In the genomic region with DNA sequence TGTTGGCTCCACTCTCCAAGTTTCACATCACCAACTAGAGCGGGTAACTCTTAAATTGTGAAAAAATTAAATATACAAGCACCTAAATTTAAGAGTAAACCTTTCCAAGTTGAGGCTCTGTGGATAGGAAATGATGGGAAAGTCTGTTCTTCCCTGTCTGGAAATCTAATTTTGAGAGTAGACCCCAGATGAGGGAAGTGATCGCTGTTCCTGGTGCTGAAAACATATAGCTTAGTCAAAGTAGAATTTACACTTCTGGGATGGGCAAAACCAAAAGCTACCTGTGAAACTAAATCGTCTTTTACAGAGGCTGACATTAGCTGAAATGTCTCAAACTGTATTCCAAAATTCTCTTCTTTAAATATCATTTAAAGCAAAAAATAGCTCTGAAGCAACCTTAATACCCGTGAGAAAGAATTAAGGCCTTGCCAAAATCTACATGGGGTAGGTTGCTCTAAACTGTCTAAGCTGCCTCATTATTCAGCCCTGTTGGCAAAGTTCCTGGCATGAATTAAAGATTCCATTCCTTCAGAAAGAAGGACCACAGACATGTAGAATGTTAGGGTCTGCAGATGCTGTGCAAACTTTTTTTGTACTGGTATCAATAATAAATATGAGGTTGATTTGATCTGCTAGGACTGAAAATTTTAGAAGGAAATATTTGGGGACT, we compare ENCODE assay signal across 30 mouse cellular contexts.
A peak's percentile ranks its signal among the peaks of the same experiment; 100 is the strongest.
DNase-seq lines count a peak whose midpoint lies in the region; ATAC-seq and TF ChIP-seq lines count a peak whose summit lies in the region.
"Had no signal": no experiment of that assay in that cellular context is flagged by ENCODE, and none has a peak within 500 bp of the region (broad histone marks: within the 10 kb centered on the region; RNA-seq: fewer than 3 reads in every experiment).

No protein-coding gene starts in this region.

- TF ChIP-seq CTCF in midbrain, postnatal 0 days (IDR thresholded peaks at IDR 0.05): no peak

- H3K27me3 ChIP-seq in forebrain, embryonic 14.5 days (replicated peaks; ENCODE audit: control insufficient read depth, insufficient read depth, low read length): no peaks in the 10 kb centered on the region
- H3K27me3 ChIP-seq in forebrain, embryonic 11.5 days (ENCODE audit: control insufficient read depth, insufficient read depth, low read length): no peaks in the 10 kb centered on the region
- H3K27me3 ChIP-seq in hindbrain, embryonic 14.5 days (ENCODE audit: control insufficient read depth, insufficient read depth, low read length): no peaks in the 10 kb centered on the region
- H3K27me3 ChIP-seq in hindbrain, embryonic 13.5 days: no peaks in the 10 kb centered on the region
- H3K27me3 ChIP-seq in midbrain, postnatal 0 days (ENCODE audit: insufficient read depth, low read length): no peaks in the 10 kb centered on the region
- H3K27me3 ChIP-seq in midbrain, embryonic 11.5 days (ENCODE audit: control insufficient read depth, insufficient read depth, low read length): no peaks in the 10 kb centered on the region
- no peaks in the 10 kb centered on the region for H3K27me3 ChIP-seq in embryonic facial prominence, embryonic 14.5 days (replicated peaks; ENCODE audit: control insufficient read depth, insufficient read depth, low read length)
- H3K27me3 ChIP-seq: CH12.LX; embryonic facial prominence, embryonic 12.5 days; heart, embryonic 13.5 days; hindbrain, embryonic 15.5 days; limb, embryonic 15.5 days; lung, embryonic 15.5 days had no signal

- H3K4me2 ChIP-seq in forebrain, embryonic 14.5 days (ENCODE audit: low read length): no peak overlapping the region
- no peak overlapping the region for H3K4me2 ChIP-seq in forebrain, embryonic 11.5 days (ENCODE audit: low read depth, low read length, severe bottlenecking)
- H3K4me2 ChIP-seq in hindbrain, embryonic 14.5 days (replicated peaks): no peak overlapping the region
- H3K4me2 ChIP-seq in hindbrain, embryonic 13.5 days: no peak overlapping the region
- H3K4me2 ChIP-seq in midbrain, postnatal 0 days (ENCODE audit: low read depth, low read length, poor library complexity, severe bottlenecking): no peak overlapping the region
- no peak overlapping the region for H3K4me2 ChIP-seq in midbrain, embryonic 11.5 days
- no peak overlapping the region for H3K4me2 ChIP-seq in embryonic facial prominence, embryonic 14.5 days (ENCODE audit: low read depth, low read length)
- H3K4me2 ChIP-seq: embryonic facial prominence, embryonic 12.5 days; heart, embryonic 13.5 days; hindbrain, embryonic 15.5 days; limb, embryonic 15.5 days; lung, embryonic 15.5 days had no signal

- H3K27ac ChIP-seq in forebrain, embryonic 14.5 days (ENCODE audit: low read depth, low read length): no peak overlapping the region
- H3K27ac ChIP-seq in forebrain, embryonic 11.5 days (ENCODE audit: low read depth, low read length): no peak overlapping the region
- H3K27ac ChIP-seq in hindbrain, embryonic 14.5 days: no peak overlapping the region
- no peak overlapping the region for H3K27ac ChIP-seq in hindbrain, embryonic 13.5 days
- H3K27ac ChIP-seq in midbrain, postnatal 0 days (ENCODE audit: low read depth, low read length): no peak overlapping the region
- no peak overlapping the region for H3K27ac ChIP-seq in midbrain, embryonic 11.5 days (ENCODE audit: low read depth, low read length)
- no peak overlapping the region for H3K27ac ChIP-seq in embryonic facial prominence, embryonic 14.5 days (replicated peaks; ENCODE audit: low read depth, low read length)
- H3K27ac ChIP-seq: embryonic facial prominence, embryonic 12.5 days; heart, embryonic 13.5 days; hindbrain, embryonic 15.5 days; limb, embryonic 15.5 days; liver, embryonic 14.5 days; lung, embryonic 15.5 days had no signal

- H3K36me3 ChIP-seq in forebrain, embryonic 14.5 days (ENCODE audit: control insufficient read depth, insufficient read depth, low read length): no peaks in the 10 kb centered on the region
- no peaks in the 10 kb centered on the region for H3K36me3 ChIP-seq in forebrain, embryonic 11.5 days (ENCODE audit: control insufficient read depth, insufficient read depth, low read length)
- H3K36me3 ChIP-seq in hindbrain, embryonic 14.5 days (replicated peaks; ENCODE audit: control insufficient read depth, insufficient read depth): no peaks in the 10 kb centered on the region
- H3K36me3 ChIP-seq in hindbrain, embryonic 13.5 days: no peaks in the 10 kb centered on the region
- H3K36me3 ChIP-seq in midbrain, postnatal 0 days (ENCODE audit: insufficient read depth, low read length): no peaks in the 10 kb centered on the region
- no peaks in the 10 kb centered on the region for H3K36me3 ChIP-seq in midbrain, embryonic 11.5 days (ENCODE audit: control insufficient read depth, insufficient read depth, low read length)
- H3K36me3 ChIP-seq in embryonic facial prominence, embryonic 14.5 days (ENCODE audit: control insufficient read depth, insufficient read depth, low read length): no peaks in the 10 kb centered on the region
- H3K36me3 ChIP-seq: embryonic facial prominence, embryonic 12.5 days; G1E; heart, embryonic 13.5 days; hindbrain, embryonic 15.5 days; limb, embryonic 15.5 days; lung, embryonic 15.5 days had no signal

- H3K9ac ChIP-seq in forebrain, embryonic 14.5 days (ENCODE audit: low read length): no peak overlapping the region
- H3K9ac ChIP-seq in forebrain, embryonic 11.5 days (ENCODE audit: low read length): no peak overlapping the region
- no peak overlapping the region for H3K9ac ChIP-seq in hindbrain, embryonic 14.5 days
- H3K9ac ChIP-seq in hindbrain, embryonic 13.5 days: no peak overlapping the region
- no peak overlapping the region for H3K9ac ChIP-seq in midbrain, postnatal 0 days (replicated peaks; ENCODE audit: low read length, poor library complexity, severe bottlenecking)
- H3K9ac ChIP-seq in midbrain, embryonic 11.5 days (ENCODE audit: low read length): no peak overlapping the region
- no peak overlapping the region for H3K9ac ChIP-seq in embryonic facial prominence, embryonic 14.5 days (ENCODE audit: low read depth, low read length)
- H3K9ac ChIP-seq: embryonic facial prominence, embryonic 12.5 days; heart, embryonic 13.5 days; hindbrain, embryonic 15.5 days; limb, embryonic 15.5 days; liver, embryonic 14.5 days; lung, embryonic 15.5 days had no signal

- WGBS in forebrain, embryonic 14.5 days: 56% methylated on average over 4 of the region's 4 CpGs
- 72% methylated on average over 4 of the region's 4 CpGs for WGBS in forebrain, embryonic 11.5 days
- 71% methylated on average over 4 of the region's 4 CpGs for WGBS in hindbrain, embryonic 14.5 days
- 77% methylated on average over 4 of the region's 4 CpGs for WGBS in hindbrain, embryonic 13.5 days
- WGBS in midbrain, postnatal 0 days: 63% methylated on average over 4 of the region's 4 CpGs
- WGBS in midbrain, embryonic 11.5 days: 79% methylated on average over 4 of the region's 4 CpGs
- WGBS in embryonic facial prominence, embryonic 14.5 days: 66% methylated on average over 4 of the region's 4 CpGs

- DNase-seq in forebrain, embryonic 14.5 days (ENCODE audit: low spot score): peak; percentile 85
- DNase-seq in forebrain, embryonic 11.5 days (ENCODE audit: low spot score): no peak
- DNase-seq in hindbrain, embryonic 14.5 days (ENCODE audit: low spot score): peak; percentile 61
- peak; percentile 58 for DNase-seq in midbrain, postnatal 0 days (ENCODE audit: low spot score)
- DNase-seq in midbrain, embryonic 11.5 days (ENCODE audit: low spot score, missing footprints): no peak
- DNase-seq in embryonic facial prominence, embryonic 14.5 days (ENCODE audit: low spot score): peak; percentile 58
- DNase-seq in urinary bladder, adult 2 months (ENCODE audit: low spot score): no peak
- DNase-seq: adrenal gland, postnatal 36 days; B cell, adult 2 months; cerebellum, adult 11-12 months; cerebellum, postnatal 14 days; gastrocnemius, postnatal 14 days; heart, adult 18-20 months; heart, postnatal 14 days; kidney, postnatal 36 days; lung, postnatal 4 days; right cerebral cortex, postnatal 25 days; spleen, adult 18-20 months had no signal

- H3K9me3 ChIP-seq in forebrain, embryonic 14.5 days (replicated peaks; ENCODE audit: control insufficient read depth, low read length): no peaks in the 10 kb centered on the region
- H3K9me3 ChIP-seq in forebrain, embryonic 11.5 days (ENCODE audit: control insufficient read depth, low read length): no peaks in the 10 kb centered on the region
- H3K9me3 ChIP-seq in hindbrain, embryonic 14.5 days (ENCODE audit: control insufficient read depth, low read length): no peaks in the 10 kb centered on the region
- H3K9me3 ChIP-seq in hindbrain, embryonic 13.5 days: no peaks in the 10 kb centered on the region
- no peaks in the 10 kb centered on the region for H3K9me3 ChIP-seq in midbrain, postnatal 0 days (ENCODE audit: low read length)
- H3K9me3 ChIP-seq in midbrain, embryonic 11.5 days (ENCODE audit: control insufficient read depth, low read length): no peaks in the 10 kb centered on the region
- H3K9me3 ChIP-seq in embryonic facial prominence, embryonic 14.5 days (ENCODE audit: control insufficient read depth, low read length): no peaks in the 10 kb centered on the region
- H3K9me3 ChIP-seq: embryonic facial prominence, embryonic 12.5 days; heart, embryonic 13.5 days; hindbrain, embryonic 15.5 days; limb, embryonic 15.5 days; lung, embryonic 15.5 days had no signal

- peak; percentile 62; the same call in 1 of the 2 replicates for ATAC-seq in forebrain, embryonic 14.5 days
- ATAC-seq in forebrain, embryonic 11.5 days (replicated peaks; ENCODE audit: low FRiP score): no peak
- no peak for ATAC-seq in hindbrain, embryonic 14.5 days (ENCODE audit: low FRiP score)
- ATAC-seq in hindbrain, embryonic 13.5 days (ENCODE audit: low FRiP score): no peak
- no peak for ATAC-seq in midbrain, postnatal 0 days (ENCODE audit: low FRiP score)
- ATAC-seq in midbrain, embryonic 11.5 days (ENCODE audit: low FRiP score): no peak
- no peak for ATAC-seq in embryonic facial prominence, embryonic 14.5 days (ENCODE audit: low read depth)
- ATAC-seq: intestine, embryonic 16.5 days; Patski had no signal

- H3K4me1 ChIP-seq in forebrain, embryonic 14.5 days (ENCODE audit: control insufficient read depth, insufficient read depth, low read length): no peaks in the 10 kb centered on the region; the same call in 1 of the 2 replicates
- H3K4me1 ChIP-seq in forebrain, embryonic 11.5 days (replicated peaks; ENCODE audit: control insufficient read depth, insufficient read depth, low read length): no peaks in the 10 kb centered on the region
- H3K4me1 ChIP-seq in hindbrain, embryonic 14.5 days (replicated peaks; ENCODE audit: control insufficient read depth, insufficient read depth, low read length): no peaks in the 10 kb centered on the region
- H3K4me1 ChIP-seq in hindbrain, embryonic 13.5 days (replicated peaks): no peaks in the 10 kb centered on the region
- H3K4me1 ChIP-seq in midbrain, postnatal 0 days (ENCODE audit: insufficient read depth, low read length): no peaks in the 10 kb centered on the region
- H3K4me1 ChIP-seq in midbrain, embryonic 11.5 days (ENCODE audit: control insufficient read depth, insufficient read depth, low read length): no peaks in the 10 kb centered on the region
- H3K4me1 ChIP-seq in embryonic facial prominence, embryonic 14.5 days (ENCODE audit: control insufficient read depth, insufficient read depth, low read length): no peaks in the 10 kb centered on the region
- H3K4me1 ChIP-seq: embryonic facial prominence, embryonic 12.5 days; heart, embryonic 13.5 days; hindbrain, embryonic 15.5 days; limb, embryonic 15.5 days; lung, embryonic 15.5 days had no signal

- no peak overlapping the region for H3K4me3 ChIP-seq in forebrain, embryonic 14.5 days (ENCODE audit: low read depth, low read length)
- H3K4me3 ChIP-seq in forebrain, embryonic 11.5 days (ENCODE audit: low read depth, low read length): no peak overlapping the region
- H3K4me3 ChIP-seq in hindbrain, embryonic 14.5 days (replicated peaks; ENCODE audit: low read length): no peak overlapping the region
- no peak overlapping the region for H3K4me3 ChIP-seq in hindbrain, embryonic 13.5 days
- no peak overlapping the region for H3K4me3 ChIP-seq in midbrain, postnatal 0 days (ENCODE audit: low read depth, low read length)
- H3K4me3 ChIP-seq in midbrain, embryonic 11.5 days (ENCODE audit: low read depth, low read length): no peak overlapping the region
- H3K4me3 ChIP-seq in embryonic facial prominence, embryonic 14.5 days (ENCODE audit: low read depth, low read length): no peak overlapping the region
- H3K4me3 ChIP-seq: embryonic facial prominence, embryonic 12.5 days; erythroblast, embryonic 14.5 days; heart, embryonic 13.5 days; hindbrain, embryonic 15.5 days; limb, embryonic 15.5 days; lung, embryonic 15.5 days had no signal

Comparison
In these comparisons a context has a peak if more than half of its experiments do, and no peak if none do; other contexts are left out.
1. DNase-seq: peak in forebrain, embryonic 14.5 days (single experiment), hindbrain, embryonic 14.5 days (single experiment), midbrain, postnatal 0 days (single experiment) and embryonic facial prominence, embryonic 14.5 days (single experiment); none in forebrain, embryonic 11.5 days (single experiment), midbrain, embryonic 11.5 days (single experiment) and urinary bladder, adult 2 months (single experiment).